Mouse (Mus musculus): ENCODE data around the gene Car15.

GRCm38 (mm10) chr16:17802839-17803674 lies 35.1 kb downstream of the Car15 start:
- TF ChIP-seq POLR2A (IDR thresholded peaks at IDR 0.05; ENCODE audit: control insufficient read depth, low read depth, low read length) (0 out of 2 replicates have a peak, but pooled peaks have one; percentile 15), CTCF (IDR thresholded peaks at IDR 0.05; ENCODE audit: control insufficient read depth, insufficient read depth, insufficient replicate concordance, low read depth, low read length) (no peak)
